Mouse (Mus musculus) lung, postnatal 10 days (tissue): ENCODE measurements around the gene Cerkl.

Source experiments
- DNase-seq: peaks from one replicate; pipeline ENCODE4 v3.0.0; 2021

Gene Cerkl

GRCm38 (mm10) chr2:79442906-79443305 is 13.7 kb downstream of the Cerkl start:
- DNase-seq: no peak

GRCm38 (mm10) chr2:79442227-79442626 is 14.4 kb downstream of the Cerkl start:
- DNase-seq: no peak

DNA sequence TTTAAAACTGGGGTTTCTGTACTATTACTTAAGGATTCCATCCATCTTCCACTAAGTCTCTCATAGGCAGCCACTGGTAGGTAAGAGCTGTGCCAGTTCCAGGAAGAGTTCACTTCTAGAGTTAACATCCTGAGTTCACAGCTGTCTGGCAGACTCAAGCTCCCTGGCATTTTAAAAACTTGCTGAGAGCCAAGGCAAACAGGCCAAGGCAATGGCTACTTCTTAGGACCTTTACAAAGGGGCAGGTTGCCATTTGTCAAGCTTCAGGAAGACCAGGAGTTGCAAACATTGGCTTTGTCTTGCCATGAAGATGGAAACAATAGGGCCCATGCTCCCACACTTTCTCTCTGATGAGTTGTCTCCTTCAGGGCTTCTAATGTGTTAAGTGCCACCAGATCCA is 26.5 kb downstream of the Cerkl start:
- DNase-seq: no peak

DNA sequence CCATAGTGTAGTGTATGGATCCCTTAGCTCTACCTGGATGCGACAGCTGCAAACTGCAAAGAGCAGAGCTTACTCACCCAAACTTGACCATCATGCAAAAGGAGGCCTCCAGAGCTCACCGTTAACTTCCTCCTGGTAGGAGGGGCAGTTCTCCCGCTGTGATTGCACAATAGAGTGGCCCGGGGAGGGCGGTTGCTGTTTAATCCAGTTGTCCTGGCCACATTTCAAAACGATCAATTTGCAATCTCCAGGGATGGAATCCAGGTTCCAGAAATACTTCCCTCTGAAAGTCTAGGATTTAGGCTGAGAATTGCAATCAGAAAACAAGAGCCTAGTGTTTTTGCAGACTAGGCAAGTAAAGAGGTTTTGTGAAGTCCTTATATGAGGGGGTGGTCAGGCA is 26.9 kb downstream of the Cerkl start:
- DNase-seq: peak; percentile 7

DNA sequence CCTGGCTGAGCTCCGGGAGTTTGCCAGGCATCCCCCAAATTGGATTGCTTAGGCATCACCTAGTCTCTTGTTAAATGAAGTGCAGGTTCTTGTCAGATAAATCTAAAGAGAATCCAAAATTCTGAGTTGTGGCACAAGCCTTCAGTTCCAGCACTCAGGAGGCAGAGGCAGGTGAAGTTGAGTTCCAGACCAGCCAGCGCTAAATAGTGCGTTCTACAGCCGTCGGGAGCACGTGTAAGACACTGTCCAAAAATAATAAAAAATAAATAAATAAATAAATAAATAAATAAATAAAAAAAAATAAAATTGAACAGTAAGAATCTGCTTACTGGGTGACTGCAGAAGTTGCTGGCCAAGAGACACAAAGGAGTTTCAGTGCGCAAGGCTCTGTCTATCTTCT is 27.5 kb downstream of the Cerkl start:
- DNase-seq: no peak

- DNase-seq: peak; percentile 6
Measured at GRCm38 (mm10) chr2:79428569-79429104, 27.9 kb downstream of the Cerkl start.

- DNase-seq: no peak
Measured at GRCm38 (mm10) chr2:79428022-79428421, 28.6 kb downstream of the Cerkl start.

DNA sequence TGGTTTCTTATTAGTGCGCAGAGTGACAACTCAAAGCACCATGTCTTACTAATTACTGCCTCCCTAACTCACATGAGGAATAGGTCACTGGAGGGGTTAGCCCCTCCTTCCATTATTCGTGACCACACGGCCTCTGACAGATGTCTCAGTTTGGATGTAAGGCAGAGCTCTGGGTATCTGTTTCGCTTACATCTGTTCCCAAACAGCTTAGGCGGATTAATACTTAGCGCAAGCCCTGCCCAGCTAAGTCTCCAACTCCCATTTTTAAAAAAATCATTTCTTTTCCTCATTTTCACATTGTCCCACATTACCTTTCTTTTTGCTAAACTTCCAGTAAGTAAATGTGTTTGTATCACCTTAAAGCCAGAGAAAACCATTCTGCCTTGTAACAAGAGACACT is 34.9 kb downstream of the Cerkl start:
- DNase-seq: no peak

DNA sequence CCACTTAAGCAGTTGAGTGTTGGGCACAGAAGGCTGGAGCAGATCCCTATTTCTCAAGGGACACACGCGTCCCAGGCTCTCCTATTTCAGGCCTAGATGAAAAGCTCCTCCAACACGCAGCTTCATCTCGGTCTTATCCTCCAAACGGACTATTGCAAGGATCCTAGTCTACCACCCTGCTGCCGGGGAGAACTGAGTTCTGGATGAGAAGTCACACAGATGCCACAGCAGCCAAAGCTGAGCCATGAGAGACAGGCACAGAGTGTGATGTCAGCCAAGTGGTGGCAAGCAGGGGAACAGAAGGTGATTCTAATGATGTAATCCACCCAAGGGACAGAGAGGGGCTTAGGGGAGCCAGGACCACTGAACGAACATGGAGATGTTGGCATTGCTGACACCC is 42.1 kb downstream of the Cerkl start:
- DNase-seq: no peak

DNA sequence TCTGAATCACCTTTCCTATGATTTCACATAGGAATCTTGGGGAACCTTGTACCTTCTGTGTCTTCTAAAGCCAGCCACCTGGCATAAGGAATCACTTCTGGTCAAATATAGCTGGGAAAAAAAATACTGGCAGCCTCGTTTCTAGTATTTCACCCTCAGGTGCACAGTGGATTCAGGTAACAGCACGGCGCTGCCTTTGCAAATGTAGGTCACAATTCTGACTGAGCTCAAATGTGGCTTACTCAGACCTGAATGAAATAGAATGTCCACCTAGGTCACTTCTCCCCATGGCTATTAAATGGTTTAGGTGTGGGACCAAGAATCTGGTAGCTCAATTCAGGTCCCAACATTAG is 45.7 kb downstream of the Cerkl start:
- no peak for DNase-seq

DNA sequence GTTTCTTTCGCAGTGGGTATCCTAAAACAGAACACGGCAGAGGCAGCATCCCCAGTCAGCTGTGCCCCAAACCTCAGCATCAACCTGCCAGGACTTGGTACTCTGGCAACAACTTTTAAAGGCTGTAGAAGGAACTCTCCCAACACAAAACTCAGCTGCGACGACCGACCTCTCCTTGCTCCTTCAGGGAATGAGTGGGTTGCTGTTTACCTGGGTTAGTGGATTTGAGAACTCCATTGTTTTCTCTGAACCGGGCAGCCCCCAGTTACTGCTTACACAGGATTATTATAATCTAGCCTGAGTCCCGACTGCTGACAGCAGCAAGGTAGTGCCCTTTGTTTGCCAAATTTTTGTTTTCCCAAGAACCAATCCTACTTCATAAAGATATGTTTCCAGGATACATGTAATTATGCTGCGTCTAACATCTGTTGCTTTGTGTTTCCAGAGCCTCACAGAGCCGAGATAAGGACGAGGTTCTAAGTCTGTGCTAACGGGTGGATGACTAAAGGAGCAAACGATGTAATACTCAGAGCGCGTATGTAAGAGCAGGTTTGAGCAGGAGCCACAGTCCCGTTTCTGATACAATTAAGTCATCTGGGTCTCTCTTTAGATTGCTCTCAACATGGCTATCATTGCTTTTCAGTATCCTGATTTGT is 46.2 kb downstream of the Cerkl start:
- no peak for DNase-seq

GRCm38 (mm10) chr2:79405661-79406405 is 50.8 kb downstream of the Cerkl start:
- no peak for DNase-seq

DNA sequence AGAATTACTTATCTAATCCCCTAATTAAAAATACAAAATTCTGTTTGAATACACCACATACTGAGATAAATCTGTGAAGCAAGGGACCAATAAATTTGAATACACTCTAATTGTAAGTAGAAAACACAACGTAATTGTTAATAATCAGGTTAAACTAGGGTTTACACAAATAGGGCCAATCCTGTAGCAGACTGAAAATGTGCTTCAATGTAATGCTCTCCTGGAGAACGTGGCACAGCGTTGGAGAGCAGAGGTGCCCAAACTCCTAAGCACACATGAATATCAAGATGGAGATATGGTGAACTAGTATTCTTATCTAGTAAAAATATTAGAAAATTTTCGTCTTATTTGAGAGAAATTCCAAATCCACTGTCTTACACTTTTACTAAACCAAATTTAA is 56.5 kb downstream of the Cerkl start:
- no peak for DNase-seq

- no peak for DNase-seq
Measured at GRCm38 (mm10) chr2:79399234-79400000, 57.2 kb downstream of the Cerkl start.

DNA sequence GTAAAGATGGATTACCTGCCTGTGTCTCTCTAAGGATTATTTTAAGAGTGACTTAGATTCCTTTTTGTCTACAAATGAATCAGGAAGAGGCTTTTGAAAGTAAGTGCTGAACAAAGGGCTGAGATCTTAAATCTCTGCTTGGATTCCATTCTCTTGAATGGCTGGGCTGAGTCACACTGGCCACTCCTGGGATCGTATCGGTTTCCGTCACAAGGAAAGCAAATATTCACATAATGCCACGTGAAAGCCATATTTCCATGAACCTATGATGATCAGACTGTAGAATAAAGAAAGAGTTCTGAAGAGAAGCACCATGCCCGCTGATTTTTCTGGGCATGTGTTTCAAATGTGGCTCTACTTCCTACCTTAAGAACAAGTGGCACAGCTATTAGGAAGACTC is 57.8 kb downstream of the Cerkl start:
- no peak for DNase-seq

GRCm38 (mm10) chr2:79398343-79398742 is 58.2 kb downstream of the Cerkl start:
- no peak for DNase-seq

- no peak for DNase-seq
Measured at GRCm38 (mm10) chr2:79397107-79397506, 59.5 kb downstream of the Cerkl start.

DNA sequence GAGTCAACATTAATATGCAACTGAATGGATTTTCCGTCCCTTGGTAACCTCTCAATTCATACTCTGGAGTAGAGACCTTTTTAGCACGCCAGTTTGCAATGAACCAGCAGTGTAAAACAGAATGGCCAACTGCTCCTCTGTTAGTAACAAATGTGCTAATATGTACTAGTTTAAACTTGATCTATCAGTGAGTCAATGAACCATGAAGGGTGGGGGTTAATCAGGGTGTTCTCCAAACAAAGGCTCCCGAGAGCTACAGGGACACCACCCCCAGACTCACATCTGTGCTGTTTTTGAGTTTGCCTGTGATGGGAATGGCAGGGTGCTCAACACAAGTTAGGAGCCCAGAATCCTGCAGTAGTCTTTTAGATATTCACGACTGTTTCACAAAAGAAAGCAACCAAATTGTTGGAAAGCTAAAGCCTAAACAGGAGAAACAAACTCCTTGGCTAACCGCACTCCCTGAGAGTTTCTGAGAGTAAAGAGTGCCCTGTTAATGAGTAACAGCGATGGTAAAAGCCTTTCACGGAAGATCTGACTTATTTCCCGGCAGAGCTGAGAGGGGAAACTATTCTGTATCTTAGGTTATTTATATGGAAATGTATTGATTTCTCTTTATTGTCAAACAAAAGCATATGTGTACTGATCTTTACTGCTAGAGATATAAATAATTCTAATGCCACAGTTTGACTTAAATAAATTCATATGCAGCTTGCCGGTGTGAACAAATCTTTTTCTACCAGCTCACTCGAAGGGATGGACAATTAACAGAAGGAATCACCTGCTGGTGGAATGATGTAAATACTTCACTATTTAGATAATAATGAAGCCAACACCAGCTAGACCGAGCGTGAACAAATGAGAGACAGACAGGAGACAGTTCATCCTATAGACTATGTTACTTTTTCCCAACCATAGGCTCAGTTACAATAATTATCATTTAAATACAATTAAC is 77.2 kb downstream of the Cerkl start:
- no peak for DNase-seq

- no peak for DNase-seq
Measured at GRCm38 (mm10) chr2:79378346-79379086, 78.1 kb downstream of the Cerkl start.

DNA sequence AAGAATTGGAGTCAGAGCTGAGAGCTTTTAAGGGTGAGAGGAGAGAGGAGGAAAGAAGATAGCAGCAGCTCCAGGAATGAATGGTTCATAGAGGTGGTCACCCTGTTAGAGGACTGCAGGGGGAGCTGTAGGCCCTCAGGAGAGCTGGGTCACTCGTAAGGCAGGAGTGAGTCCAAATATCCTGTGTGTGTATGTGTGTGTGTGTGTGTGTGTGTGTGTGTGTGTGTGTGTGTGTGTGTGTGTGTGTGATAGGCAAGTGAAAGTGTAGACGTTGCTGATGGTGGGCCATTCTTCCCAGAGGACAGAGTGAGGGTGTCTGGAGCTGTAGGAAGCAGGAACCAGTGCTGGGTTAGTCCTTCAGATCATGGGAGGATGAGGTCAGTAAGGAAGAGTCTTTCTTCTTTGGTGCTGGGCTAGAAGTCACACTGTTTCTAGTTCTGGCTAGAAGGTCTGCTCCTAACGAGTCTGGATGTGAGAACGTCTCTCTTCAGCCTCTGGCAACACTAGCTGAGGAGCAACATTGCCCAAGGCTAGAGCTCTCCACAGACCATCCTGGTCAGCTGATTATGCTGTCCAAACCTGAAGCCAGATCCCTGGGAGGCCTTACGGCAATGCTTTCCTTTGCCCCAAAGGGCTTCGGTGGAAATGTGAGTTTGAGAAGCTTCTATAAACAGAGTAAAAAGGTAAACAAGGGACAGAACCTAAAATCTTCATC is 83.9 kb downstream of the Cerkl start:
- peak; percentile 15 for DNase-seq

- DNase-seq: no peak
Measured at GRCm38 (mm10) chr2:79372154-79372467, 84.5 kb downstream of the Cerkl start.
